Mouse (Mus musculus) ES-E14 (cell line): ENCODE results near the gene Cd3g. TPM values are rescaled to one million over a fixed set of nuclear protein-coding genes. Genes with fewer than 3 reads are reported as not detected.
A peak's percentile ranks its signal among the peaks of the same experiment; 100 is the strongest.

Experiments used
- DNase-seq: peaks from one replicate; pipeline ENCODE4 v3.0.0-alpha.2; 2013; ENCODE audit warnings: low read depth, low spot score
- H3K27ac ChIP-seq: 2 replicates; pipeline ENCODE4 v1.5.1; 2012; ENCODE audit warnings: low read depth, mild to moderate bottlenecking, low read length, moderate library complexity, mixed read lengths; ENCODE audit not compliant: poor library complexity, insufficient read depth, severe bottlenecking
- H3K36me3 ChIP-seq: 2 replicates; pipeline ENCODE4 v1.6.1; 2012; ENCODE audit warnings: mild to moderate bottlenecking, low read length, moderate library complexity, mixed read lengths; ENCODE audit not compliant: control insufficient read depth, poor library complexity, insufficient read depth, severe bottlenecking
- H3K4me1 ChIP-seq, 2 experiments: fragments of 150-350 bp in 1 of 2; sonication (generic) in 1 of 2; 2 replicates each; pipeline ENCODE4 v1.6.1; 2012; ENCODE audit warnings: low read length in 2 of 2, mild to moderate bottlenecking in 1 of 2, mixed read lengths in 1 of 2; ENCODE audit not compliant: control insufficient read depth in 2 of 2, insufficient read depth in 2 of 2, poor library complexity in 1 of 2
- H3K4me3 ChIP-seq, 2 experiments: fragments of 150-350 bp in 1 of 2; sonication (generic) in 1 of 2; 2 replicates each; pipeline ENCODE4 v1.5.1; 2012; ENCODE audit warnings: low read length in 2 of 2, low read depth in 1 of 2, mild to moderate bottlenecking in 1 of 2, mixed read lengths in 1 of 2; ENCODE audit not compliant: insufficient read depth in 1 of 2, poor library complexity in 1 of 2, severe bottlenecking in 1 of 2
- H3K9ac ChIP-seq: 2 replicates; pipeline ENCODE4 v1.6.1; 2012; ENCODE audit warnings: low read depth, mild to moderate bottlenecking, low read length, mixed read lengths; ENCODE audit not compliant: poor library complexity, insufficient read depth, severe bottlenecking
- H3K9me3 ChIP-seq: fragments of 150-350 bp; sonication (generic); 2 replicates; pipeline ENCODE4 v1.6.1; 2012; ENCODE audit warnings: low read depth, mild to moderate bottlenecking, low read length; ENCODE audit not compliant: control insufficient read depth, insufficient read depth
- CHD2 ChIP-seq: IDR thresholded peaks from 2 replicates; pipeline ENCODE4 v1.6.1; 2014; ENCODE audit warnings: mild to moderate bottlenecking, low read depth, low read length, inconsistent platforms
- HCFC1 ChIP-seq: IDR thresholded peaks from 2 replicates; pipeline ENCODE4 v1.6.1; 2012; ENCODE audit warnings: low read length, inconsistent platforms, borderline replicate concordance; ENCODE audit not compliant: insufficient read depth
- MAFK ChIP-seq: IDR thresholded peaks from 2 replicates; pipeline ENCODE4 v1.6.1; 2014; ENCODE audit warnings: mild to moderate bottlenecking, low read depth, low read length, inconsistent platforms; ENCODE audit not compliant: insufficient read depth
- ZC3H11A ChIP-seq: IDR thresholded peaks from 2 replicates; pipeline ENCODE4 v1.6.1; 2012; ENCODE audit warnings: low read depth, mild to moderate bottlenecking, inconsistent platforms, low read length, borderline replicate concordance
- ZNF384 ChIP-seq: IDR thresholded peaks from 2 replicates; pipeline ENCODE4 v1.6.1; 2012; ENCODE audit warnings: low read depth, low read length, inconsistent platforms
- in situ Hi-C, 2 experiments: fragments of 600-800 bp; cut with MboI; formaldehyde crosslinking; loops; one replicate each; pipeline ENCODE4 v1.15.1; 2025; ENCODE audit warnings: low sequenced_read_pairs in 2 of 2, inconsistent platforms in 1 of 2; ENCODE audit not compliant: unreplicated experiment in 2 of 2
- total RNA-seq: library from RNA; depleted of rRNA; stranded (reverse); fragments of 300-350 nt; gene quantifications from 2 replicates; pipeline ENCODE4 v1.2.3, GENCODE M21; 2012; rRNA removed

Gene Cd3g
- total RNA-seq, result 0.27 TPM in 1 of 2 replicates, not detected in the other

- Histone ChIP-seq H3K36me3 (no peaks in the 10 kb centered on the region), H3K4me3 (no peak within 1 kb of the TSS), H3K9ac (no peak within 1 kb of the TSS), H3K27ac (no peak within 1 kb of the TSS), H3K4me1 (no peaks in the 10 kb centered on the region), H3K9me3 (no peaks in the 10 kb centered on the region)
- in situ Hi-C loops, result no loop called here
- TF ChIP-seq ZNF384, result no peak
- TF ChIP-seq CHD2, result no peak
- TF ChIP-seq ZC3H11A, result no peak
- DNase-seq, result no peak
Measured at GRCm38 (mm10) chr9:44980242-44980641, at the start of gene Cd3g. Cd3g (minus strand) TSS chr9:44980431.

DNA sequence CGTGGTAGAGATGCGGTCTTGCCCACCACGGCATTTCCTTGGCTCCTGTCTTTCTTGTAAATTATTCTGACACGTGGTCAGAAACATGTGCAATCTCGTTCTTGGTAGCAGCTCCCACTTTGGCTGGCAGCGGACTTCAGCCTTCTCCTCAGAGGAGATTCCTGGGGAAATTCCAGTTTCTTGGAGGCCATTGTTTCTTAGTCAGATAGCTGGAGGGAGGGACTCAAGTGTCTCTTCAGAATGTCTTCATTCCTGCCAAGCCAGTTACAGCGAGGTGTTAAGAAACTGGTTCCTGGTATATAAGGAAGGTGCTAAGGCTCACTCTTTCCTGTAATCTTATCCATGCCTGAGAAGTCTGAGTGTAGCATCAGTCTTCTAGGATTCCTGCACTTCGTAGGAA lies 47.1 kb upstream of the Cd3g start:
- no peak overlapping the region for H3K9ac ChIP-seq
- in situ Hi-C loops, result loop anchor here (10.0 kb wide), 1 partner anchor 117 kb away; no protein-coding TSS in a partner anchor
- H3K27ac ChIP-seq, result no peak overlapping the region
- no peaks in the 10 kb centered on the region for H3K4me1 ChIP-seq
- no peaks in the 10 kb centered on the region for H3K9me3 ChIP-seq
- no peak for DNase-seq
- TF ChIP-seq ZNF384, result no peak
- TF ChIP-seq ZC3H11A, result no peak
- no peak for TF ChIP-seq HCFC1
- no peak for TF ChIP-seq CHD2
- no peak for TF ChIP-seq MAFK
- no peaks in the 10 kb centered on the region for H3K36me3 ChIP-seq
- H3K4me3 ChIP-seq, result no peak overlapping the region

DNA sequence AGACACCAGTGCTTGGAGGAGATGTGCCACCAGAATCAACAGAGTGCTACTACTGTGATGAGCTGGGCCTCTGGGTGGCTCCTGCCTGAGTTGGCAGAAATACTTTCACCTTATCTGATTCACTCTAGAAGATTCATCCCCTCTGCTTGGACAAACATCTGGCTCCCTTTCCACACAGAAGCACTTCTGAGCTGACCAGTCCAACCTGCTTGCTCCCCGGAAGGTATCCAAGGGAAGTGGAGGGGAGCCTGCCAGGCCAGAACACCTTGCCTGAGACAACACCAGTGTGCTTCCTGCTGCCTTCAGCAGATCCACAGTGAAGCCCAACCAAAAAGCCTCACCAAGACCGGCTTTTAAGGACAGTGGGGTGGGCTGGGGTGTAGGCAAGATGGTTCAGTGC lies 44.0 kb upstream of the Cd3g start:
- in situ Hi-C loops, result loop anchor here (10.0 kb wide), 1 partner anchor 121 kb away; no protein-coding TSS in a partner anchor
- no peaks in the 10 kb centered on the region for H3K9me3 ChIP-seq
- H3K4me3 ChIP-seq, result no peak overlapping the region
- no peak overlapping the region for H3K27ac ChIP-seq
- H3K36me3 ChIP-seq, result no peaks in the 10 kb centered on the region
- TF ChIP-seq ZC3H11A (no peak), MAFK (no peak), HCFC1 (no peak)
- no peak overlapping the region for H3K9ac ChIP-seq
- H3K4me1 ChIP-seq, result no peaks in the 10 kb centered on the region
- DNase-seq, result no peak

DNA sequence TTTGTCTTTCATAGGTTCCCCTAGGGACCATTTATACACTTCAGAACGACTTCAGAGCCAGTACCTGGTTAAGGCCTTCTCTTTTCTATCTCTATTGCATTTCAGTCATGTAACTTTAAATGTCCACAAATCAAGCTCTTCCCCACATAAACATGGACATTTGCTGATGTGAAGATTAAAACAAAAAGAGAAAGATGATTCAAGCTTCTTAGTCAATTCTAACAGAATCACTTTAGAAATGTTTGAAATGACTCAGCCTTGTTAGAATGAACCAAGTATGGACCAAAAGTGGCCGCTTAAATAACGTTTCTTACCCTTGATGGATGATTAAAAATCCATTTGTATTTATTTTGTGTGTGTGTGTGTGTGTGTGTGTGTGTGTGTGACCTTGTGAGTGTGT lies 43.4 kb upstream of the Cd3g start:
- H3K27ac ChIP-seq, result no peak overlapping the region
- no peak overlapping the region for H3K9ac ChIP-seq
- no peaks in the 10 kb centered on the region for H3K9me3 ChIP-seq
- TF ChIP-seq CHD2 (no peak), MAFK (no peak), ZC3H11A (no peak), HCFC1 (no peak)
- in situ Hi-C loops, result loop anchor here (10.0 kb wide), 1 partner anchor 121 kb away; no protein-coding TSS in a partner anchor
- DNase-seq, result no peak
- no peak overlapping the region for H3K4me3 ChIP-seq
- H3K36me3 ChIP-seq, result no peaks in the 10 kb centered on the region
- H3K4me1 ChIP-seq, result no peaks in the 10 kb centered on the region

- DNase-seq, result peak; percentile 71
- H3K4me3 ChIP-seq, result no peak overlapping the region
- no peak overlapping the region for H3K9ac ChIP-seq
- no peaks in the 10 kb centered on the region for H3K4me1 ChIP-seq
- no peaks in the 10 kb centered on the region for H3K9me3 ChIP-seq
- TF ChIP-seq ZC3H11A, result peak; percentile 70; the same call in 1 of the 2 replicates
- TF ChIP-seq CHD2, result no peak
- H3K36me3 ChIP-seq, result no peaks in the 10 kb centered on the region
- no peak overlapping the region for H3K27ac ChIP-seq
- in situ Hi-C loops, result loop anchor here (10.0 kb wide), 1 partner anchor 122 kb away; no protein-coding TSS in a partner anchor
Measured at GRCm38 (mm10) chr9:45022800-45023199, 42.6 kb upstream of the Cd3g start.
